Mouse (Mus musculus) ovary, adult 2 months (tissue): ENCODE results near the gene Krt86. TPM values are rescaled to one million over a fixed set of nuclear protein-coding genes. Genes with fewer than 3 reads are reported as not detected.

Source experiments
- polyA plus RNA-seq: library from polyadenylated mRNA; depleted of rRNA; stranded (reverse); fragments of >200 nt; gene quantifications from 2 replicates; pipeline ENCODE4 v1.2.3, GENCODE M21; 2012; rRNA removed

The Krt86 gene
- 0.09 and 0.10 TPM in 2 replicates for polyA plus RNA-seq

DNA sequence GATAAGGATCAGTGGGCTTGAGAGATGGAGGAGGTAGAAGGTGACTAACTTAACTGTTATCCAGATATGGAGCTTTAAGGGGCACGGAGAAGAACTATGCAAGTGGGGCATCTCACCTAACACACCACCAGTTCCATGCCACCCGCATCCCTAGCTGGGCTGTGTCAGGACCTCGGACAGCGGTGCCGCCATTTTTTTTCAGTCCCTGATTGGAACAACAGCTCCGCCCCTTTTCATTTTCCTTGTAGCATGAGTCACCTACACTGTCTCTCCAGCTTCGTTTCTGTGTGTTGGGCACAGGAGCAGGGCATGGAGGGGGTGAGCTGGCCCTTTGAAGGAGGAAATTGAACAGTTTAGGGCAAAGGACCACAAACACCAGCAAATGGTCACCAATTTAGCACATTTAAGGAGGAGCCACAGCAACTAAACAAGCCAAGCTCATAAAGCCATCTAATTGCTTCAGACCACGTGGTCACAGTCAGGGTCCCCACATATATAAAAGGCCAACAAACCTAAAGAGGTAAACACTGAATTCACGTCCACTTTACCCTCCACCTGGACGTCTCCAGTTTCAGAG lies at the start of gene Krt86:
Gene Krt86, plus strand, starts transcription at position 527 of the 577 bp plus-strand sequence.

DNA sequence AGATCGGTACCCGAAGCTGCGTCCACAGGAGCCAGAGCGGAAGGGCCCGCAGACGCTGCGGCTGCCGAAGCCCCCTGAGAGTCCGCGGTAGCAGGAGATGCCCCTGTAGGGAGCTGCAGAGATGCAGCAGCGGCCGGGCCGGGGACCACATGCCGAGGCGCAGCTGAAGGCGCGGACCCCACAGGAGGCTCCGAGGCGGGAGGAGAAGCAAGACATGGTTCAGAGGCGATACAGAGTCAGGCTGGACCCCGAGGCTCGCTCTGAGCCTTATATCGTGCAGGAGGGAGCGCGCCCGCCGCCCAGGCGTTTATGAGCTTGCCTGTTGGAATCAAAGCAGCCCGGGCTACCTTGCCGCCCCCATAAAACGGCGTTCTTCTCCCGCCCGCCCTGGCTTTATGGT lies 34.7 kb upstream of the Krt86 start, which contains the start of gene Krt87:
Gene Krt87, minus strand, starts transcription at position 250 of the 400 bp plus-strand sequence.

DNA sequence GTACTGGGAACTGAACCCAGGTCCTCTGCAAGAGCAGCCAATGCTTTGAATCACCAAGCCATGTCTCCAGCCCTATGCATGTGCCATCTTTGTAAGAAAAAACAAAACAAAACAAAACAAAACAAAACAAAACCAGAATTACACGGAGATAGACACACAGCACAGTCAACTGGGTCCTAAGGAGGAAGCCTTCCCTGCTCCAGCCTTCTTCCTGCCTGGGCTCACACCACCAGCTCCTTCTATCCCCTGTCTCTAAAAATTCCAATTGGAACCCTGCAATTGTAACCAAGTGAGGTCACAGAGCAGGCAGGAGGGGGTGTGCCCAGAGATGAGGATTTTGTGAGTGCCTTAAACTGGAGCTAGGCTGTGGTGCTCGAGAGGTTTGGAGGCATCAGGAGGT lies 25.8 kb upstream of the Krt86 start, which contains the start of gene Krt88:
Gene Krt88, plus strand, starts transcription at position 301 of the 400 bp plus-strand sequence.

DNA sequence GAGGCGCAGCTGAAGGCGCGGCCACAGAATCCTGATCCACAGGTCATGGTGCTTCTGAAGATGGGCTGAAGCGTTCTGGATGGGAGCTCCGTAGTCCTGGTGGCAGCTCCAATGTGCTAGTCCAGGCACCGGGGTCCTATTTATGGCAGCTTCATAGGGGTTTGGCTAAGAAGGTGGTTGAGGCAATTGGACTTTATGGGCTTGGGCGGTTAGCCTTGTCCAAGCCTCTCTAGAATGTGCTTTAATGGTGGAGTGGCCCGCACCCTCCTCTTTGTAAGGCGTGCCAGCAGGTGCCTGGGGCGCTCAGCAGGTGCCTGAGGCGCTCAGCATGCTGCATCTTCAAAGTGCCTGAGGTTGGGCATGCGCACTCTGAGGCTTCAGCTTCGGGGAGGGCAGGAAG lies 9.6 kb upstream of the Krt86 start, which contains the start of gene Krt81:
Gene Krt81, minus strand, starts transcription at position 101 of the 400 bp plus-strand sequence.

GRCm38 (mm10) chr15:101491431-101491830 lies 18.2 kb downstream of the Krt86 start, which contains the start of gene Krt83:
Krt83 (minus strand) TSS chr15:101491512.

GRCm38 (mm10) chr15:101517161-101517560 lies 43.9 kb downstream of the Krt86 start, which contains the start of gene Gm49425:
Gm49425 (minus strand) TSS chr15:101517261.

Other genes with a start within 250 kb of the Krt86 start
- 50.3 and 58.7 TPM in 2 replicates for gene Grasp, start 249.3 kb upstream of the Krt86 start, polyA plus RNA-seq
- 57.1 and 60.0 TPM in 2 replicates for gene Nr4a1, start 219.2 kb upstream of the Krt86 start, polyA plus RNA-seq
- 46.9 and 53.2 TPM in 2 replicates for gene Atg101, start 189.2 kb upstream of the Krt86 start, polyA plus RNA-seq
- gene 6030408B16Rik, start 180.3 kb upstream of the Krt86 start, polyA plus RNA-seq, result 26.0 and 29.6 TPM in 2 replicates
- 7.2 and 7.8 TPM in 2 replicates for gene Krt80, start 103.3 kb upstream of the Krt86 start, polyA plus RNA-seq
- gene Krt7, start 62.4 kb upstream of the Krt86 start, polyA plus RNA-seq, result 28.5 and 46.8 TPM in 2 replicates
- 0.56 and 2.3 TPM in 2 replicates for gene Krt87, start 34.7 kb upstream of the Krt86 start, polyA plus RNA-seq
- 0.22 TPM in 1 of 2 replicates, not detected in the other for gene Krt88, start 25.7 kb upstream of the Krt86 start, polyA plus RNA-seq
- gene Krt81, start 9.7 kb upstream of the Krt86 start, polyA plus RNA-seq, result not detected in 2 replicates
- gene Krt83, start 18.0 kb downstream of the Krt86 start, polyA plus RNA-seq, result 1.6 and 3.0 TPM in 2 replicates
- gene Gm49425, start 43.8 kb downstream of the Krt86 start, polyA plus RNA-seq, result 0.34 TPM in 1 of 2 replicates, not detected in the other
- gene Krt84, start 59.3 kb downstream of the Krt86 start, polyA plus RNA-seq, result 1.5 and 2.3 TPM in 2 replicates
- gene Krt82, start 77.2 kb downstream of the Krt86 start, polyA plus RNA-seq, result not detected in 2 replicates
- gene Krt90, start 89.5 kb downstream of the Krt86 start, polyA plus RNA-seq, result 0.17 and 0.46 TPM in 2 replicates
- 0.10 and 0.25 TPM in 2 replicates for gene Krt75, start 100.4 kb downstream of the Krt86 start, polyA plus RNA-seq
- not detected in 2 replicates for gene Gm5414, start 154.7 kb downstream of the Krt86 start, polyA plus RNA-seq
- not detected in 2 replicates for gene Gm5478, start 173.9 kb downstream of the Krt86 start, polyA plus RNA-seq
- 0.06 and 1.4 TPM in 2 replicates for gene Krt6b, start 206.8 kb downstream of the Krt86 start, polyA plus RNA-seq
- 0.22 and 0.31 TPM in 2 replicates for gene Krt6a, start 220.8 kb downstream of the Krt86 start, polyA plus RNA-seq
- 0.10 and 0.13 TPM in 2 replicates for gene Krt5, start 239.4 kb downstream of the Krt86 start, polyA plus RNA-seq